Mouse (Mus musculus) cerebellum, postnatal 14 days (tissue): ENCODE results near the gene Palb2.

ENCODE experiments used
- DNase-seq, 2 experiments: peaks; one replicate each; pipeline ENCODE4 v3.0.0; 2021; ENCODE audit warnings: mixed read lengths in 2 of 2

Palb2 gene

DNA sequence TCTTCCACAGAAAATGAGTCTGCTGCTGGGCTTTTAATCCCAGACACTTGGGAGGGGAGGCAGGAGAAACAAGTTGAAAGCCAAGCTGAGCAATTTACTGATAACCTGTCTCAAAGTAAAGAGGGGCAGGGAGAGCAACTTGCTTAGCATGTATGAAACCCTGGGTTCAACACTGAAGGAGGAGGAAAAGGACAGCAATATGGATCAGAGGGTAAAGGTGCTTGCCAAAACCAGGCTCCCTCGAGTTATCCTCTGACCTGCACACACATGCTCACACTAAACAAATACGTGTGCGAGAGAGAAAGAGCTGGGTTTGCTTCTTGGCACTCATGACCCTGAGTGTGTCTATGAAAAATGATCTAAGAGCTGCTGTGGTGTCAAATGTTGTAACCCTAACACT lies 34.8 kb downstream of the Palb2 start:
- no peak for DNase-seq

- DNase-seq = no peak
Measured at GRCm38 (mm10) chr7:122094564-122095330, 38.0 kb downstream of the Palb2 start.

DNA sequence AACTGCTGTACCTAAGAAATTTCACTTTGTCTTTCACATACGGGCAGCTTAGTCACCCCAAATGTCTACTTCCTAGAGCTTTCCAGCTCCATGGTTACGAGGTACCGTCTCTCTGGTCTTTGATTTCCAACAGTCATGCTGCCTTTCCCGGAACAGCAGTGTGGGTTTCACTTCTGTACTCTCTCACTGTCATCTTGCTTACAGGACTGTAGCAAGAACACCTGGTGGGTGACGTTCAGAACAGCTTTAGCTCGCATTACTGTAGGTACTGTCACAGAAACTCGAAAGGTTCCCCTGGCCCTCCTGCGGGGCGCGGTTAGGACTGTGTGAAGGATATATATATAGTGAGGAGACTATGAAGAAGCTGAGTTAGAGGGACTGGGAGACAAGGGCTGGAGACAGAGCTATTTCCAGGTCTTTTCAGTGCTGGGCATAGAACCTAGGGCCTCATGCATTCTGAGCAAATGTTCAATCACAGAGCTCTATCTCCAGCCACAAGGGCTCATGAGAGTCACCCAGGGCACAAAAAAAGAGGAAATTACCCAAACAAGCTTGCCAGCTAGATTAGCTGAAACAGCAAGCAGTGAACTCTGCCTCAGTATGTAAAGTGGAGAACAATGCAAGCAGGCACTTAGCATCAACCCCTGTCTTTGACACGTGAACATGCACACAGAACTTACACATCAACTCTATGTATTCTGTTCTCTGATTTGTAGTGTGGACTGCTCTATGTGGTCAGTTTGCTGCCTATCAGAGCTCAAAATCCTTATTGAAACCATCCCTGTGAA lies 45.4 kb downstream of the Palb2 start:
- no peak for DNase-seq

- DNase-seq = peak in 1 of 2 experiments; percentile 19
Measured at GRCm38 (mm10) chr7:122081071-122081470, 51.7 kb downstream of the Palb2 start.

DNA sequence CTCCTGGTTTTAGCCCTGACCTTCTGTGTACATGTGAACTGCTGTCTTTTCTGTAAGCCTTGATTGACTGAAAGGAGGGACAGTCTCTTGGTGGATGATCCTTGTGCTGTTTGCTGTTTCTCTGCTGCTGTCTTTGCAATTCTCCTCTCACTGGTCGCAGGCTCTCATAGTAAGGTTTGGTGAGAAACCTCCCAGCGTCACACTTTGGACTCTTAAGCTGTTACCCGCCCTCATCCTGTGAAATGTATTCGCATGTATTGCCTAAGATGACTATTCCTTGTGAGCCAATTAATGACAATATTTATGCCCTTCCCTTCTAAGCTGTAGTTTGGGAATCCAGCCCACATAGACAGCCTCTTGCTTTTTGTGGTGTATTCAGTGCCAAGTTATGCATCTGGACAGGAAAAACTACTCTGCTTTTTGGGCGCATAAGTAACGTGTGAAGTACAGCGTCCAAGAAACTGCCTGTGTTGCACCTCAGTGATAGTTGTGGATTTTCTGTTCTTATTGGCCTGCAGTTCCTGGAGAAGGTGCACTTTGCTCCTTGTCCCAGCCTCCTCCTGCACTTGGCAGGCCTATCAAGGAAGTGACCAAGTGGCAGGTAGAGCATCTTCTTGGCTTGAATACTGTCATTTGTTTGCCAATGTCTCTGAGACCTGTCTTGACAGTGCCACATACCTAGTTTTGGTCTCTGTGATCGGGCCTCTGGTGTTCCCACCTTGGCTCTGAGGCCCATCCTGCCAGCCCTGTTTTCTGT lies 52.8 kb downstream of the Palb2 start:
- DNase-seq = no peak

DNA sequence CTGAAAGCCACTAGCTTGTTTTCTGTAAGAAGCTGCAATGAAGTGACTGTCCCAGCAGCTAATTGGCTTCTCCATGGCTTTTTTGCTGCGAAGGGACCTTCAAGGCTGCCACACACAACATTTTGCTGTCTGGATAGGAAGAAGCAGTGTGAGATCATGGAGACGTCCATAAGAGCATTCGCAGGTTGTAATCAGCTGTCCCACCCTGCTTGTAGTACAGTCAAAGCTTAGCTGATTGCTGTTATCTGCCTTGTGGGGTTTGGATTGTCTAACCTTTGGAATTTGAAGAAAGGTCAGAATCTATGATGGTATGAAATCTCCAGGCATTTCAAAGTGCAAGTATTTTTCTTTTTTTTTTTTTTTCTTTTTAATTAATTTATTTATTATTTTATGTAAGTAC lies 58.4 kb downstream of the Palb2 start:
- DNase-seq = no peak

GRCm38 (mm10) chr7:122067517-122068381 lies 65.0 kb downstream of the Palb2 start:
- DNase-seq = peak in 1 of 2 experiments; percentile 51

DNA sequence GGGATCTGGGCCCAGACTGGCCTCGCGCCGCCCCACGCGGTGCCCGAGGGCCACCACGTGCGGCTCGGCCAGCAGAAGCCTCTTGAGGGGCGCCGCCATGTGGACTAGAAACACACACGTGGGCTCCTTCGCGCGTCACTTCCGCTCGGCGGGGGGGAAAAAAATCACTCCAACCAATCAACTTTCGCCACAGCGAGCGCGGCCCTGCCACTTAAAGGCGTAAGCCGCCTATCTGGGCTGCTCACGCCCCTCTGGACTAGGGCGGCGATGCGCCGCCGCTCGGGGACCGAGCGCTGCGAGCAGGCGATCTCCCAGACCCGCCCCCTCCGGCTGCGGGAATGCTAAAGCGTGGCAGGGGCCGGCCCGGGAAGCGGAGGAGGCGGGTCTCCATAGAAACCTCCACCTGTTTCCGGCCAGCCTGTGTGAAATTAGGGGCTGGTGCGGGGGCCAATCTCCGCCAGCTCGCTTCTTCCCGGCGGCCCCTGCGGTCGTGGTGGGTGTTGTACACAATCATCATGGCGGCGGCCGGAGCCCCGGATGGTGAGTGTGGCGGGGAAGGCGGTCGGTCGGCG lies 65.8 kb downstream of the Palb2 start, which contains the start of the genes Ubfd1 and Ears2:
Ubfd1 (plus strand) TSS at position 231 of the 572 bp plus-strand sequence.
Ears2 (minus strand) TSS at position 319 of the 572 bp plus-strand sequence.
- DNase-seq = peak; percentile 99

DNA sequence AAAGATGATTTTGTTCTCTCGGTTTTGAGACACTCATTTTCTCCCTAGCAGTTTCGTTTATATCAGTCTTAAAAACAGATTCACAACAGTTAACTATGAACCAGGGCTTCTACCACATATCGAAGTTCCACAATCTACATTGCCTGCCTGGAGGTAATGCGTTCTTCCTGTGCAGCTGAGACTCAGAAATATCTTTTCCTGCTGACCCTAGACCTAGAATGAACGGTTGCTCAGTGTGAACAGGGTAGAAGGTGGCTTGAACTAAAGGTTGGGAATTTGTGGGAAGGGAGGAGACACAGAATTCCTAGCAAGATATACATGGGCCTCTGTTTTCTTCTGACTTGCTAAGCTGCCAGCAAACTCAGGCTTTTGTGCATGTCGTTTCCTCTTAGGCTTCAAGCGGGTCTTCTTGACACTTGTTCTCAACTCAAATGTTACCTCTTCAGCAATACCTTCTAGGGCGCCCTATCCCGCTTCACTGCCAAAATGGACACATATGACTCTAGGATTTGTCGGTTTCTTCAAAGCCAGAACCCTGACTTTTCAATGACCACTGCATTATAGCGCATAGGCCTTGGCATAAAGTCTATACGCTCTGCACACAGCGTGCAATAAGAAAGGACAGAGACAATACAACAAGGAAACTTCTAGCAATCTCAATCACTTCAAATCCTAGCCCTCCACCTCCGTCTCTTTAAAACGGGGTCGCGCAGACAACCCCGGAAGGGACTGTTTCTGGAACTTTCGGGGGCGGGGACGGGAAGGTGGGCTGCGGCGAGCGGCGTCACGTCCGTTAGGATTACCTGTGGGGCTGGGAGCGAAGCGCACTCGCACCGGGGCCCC lies 66.5 kb downstream of the Palb2 start:
- DNase-seq = peak in 1 of 2 experiments; percentile 15

GRCm38 (mm10) chr7:122065656-122066055 lies 67.1 kb downstream of the Palb2 start:
- no peak for DNase-seq
